Mouse (Mus musculus): ENCODE measurements around the gene Gadd45g.

Gene Gadd45g

DNA sequence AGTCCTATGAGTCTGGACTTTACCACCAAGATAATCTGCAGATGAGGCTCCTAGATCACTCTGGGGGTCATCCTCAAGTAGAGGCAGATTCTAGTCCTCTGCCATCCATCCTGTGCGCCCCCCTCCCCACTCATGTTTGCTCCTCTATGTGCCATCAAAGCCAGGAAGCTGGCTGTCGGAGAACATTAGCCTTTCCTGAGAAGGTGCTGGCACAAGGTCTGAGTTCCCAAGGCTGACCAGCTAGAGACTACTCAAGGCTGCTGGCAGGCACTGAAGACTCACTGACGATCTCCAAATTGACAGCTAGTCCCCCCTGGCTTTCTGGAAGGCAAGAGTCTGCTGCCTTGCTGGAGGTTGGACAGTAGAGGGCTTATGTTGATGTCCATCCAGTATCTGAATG lies 35.7 kb downstream of the Gadd45g start:
- no peak for DNase-seq (ENCODE audit: low read depth, low spot score)

DNA sequence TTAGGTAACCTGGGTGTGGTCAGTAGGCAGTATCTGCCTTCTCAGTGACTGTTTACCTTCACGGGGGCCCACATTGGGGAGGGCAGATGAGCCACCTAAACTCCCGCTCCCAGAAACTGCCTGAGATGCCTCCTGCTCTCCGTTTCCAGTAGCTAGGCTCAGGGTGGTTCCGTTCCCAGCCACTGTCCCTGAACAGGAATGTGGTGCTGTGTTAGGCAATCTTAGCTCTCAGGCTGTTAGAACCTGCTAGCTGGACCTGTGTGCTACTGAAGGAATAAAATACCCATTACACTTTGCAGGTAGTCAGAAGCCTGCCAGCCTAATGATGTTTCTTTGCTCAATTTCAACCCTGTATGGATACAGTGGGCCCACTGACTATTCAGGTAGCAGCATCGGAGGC lies 37.8 kb downstream of the Gadd45g start:
- DNase-seq (ENCODE audit: low read depth, low spot score), result no peak

DNA sequence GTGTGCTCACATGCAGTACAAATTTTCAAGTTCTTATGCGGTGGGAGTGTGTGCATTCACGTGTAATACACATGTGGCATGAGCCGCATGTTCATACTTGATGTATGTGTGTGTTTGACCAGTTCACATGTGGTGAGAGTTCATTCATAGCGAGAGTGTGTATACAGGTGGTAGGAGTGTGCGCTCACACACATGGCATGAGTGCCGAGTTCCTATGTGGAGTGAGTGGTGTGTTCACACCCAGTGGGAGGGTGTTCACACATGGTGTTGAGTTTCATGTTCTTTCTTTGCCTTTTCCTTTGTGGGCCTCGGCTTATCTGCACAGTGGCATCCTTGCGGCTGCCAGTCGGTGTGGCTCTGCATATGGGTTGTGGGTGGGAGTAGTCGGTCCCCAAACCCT lies 39.1 kb downstream of the Gadd45g start:
- DNase-seq (ENCODE audit: low read depth, low spot score), result no peak

DNA sequence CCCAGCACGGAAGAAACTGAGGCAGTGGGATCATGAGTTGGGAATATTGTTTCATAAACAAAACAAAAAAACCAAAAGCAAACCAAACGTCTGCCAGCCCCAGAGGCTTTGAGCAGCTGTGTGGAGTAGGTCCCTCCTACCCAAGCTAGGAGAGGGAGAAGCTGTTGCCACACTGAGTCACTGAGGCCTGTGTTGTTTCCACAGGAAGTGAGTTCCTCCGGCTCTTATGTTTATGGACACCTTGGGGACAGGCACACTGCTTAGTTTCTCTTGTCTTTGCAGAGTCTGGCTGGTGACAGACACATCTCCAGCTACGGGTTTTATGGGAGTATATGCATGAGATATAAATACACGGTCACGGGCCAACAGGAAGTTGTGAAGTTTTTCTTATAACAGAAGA lies 39.6 kb downstream of the Gadd45g start:
- no peak for DNase-seq (ENCODE audit: low read depth, low spot score)

DNA sequence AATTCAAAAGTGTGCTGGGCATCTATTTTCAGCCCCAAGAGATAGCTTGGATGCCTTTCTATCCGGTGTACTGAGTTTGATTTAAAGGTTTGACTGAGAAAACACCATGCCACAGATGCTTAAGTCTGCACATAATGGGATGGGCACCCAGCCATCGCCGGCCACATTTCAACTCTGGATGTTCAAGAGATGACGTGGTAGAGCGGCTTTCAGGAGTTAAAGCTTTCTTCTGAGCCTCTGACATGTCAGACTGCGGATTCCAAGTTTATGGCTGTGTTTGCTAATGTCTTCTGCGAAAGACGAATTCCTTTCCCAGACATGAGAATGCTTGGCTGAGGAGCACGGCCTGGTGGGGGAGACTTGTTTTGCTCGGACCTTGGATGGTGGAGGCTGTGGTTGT lies 40.2 kb downstream of the Gadd45g start:
- DNase-seq (ENCODE audit: low read depth, low spot score), result no peak

DNA sequence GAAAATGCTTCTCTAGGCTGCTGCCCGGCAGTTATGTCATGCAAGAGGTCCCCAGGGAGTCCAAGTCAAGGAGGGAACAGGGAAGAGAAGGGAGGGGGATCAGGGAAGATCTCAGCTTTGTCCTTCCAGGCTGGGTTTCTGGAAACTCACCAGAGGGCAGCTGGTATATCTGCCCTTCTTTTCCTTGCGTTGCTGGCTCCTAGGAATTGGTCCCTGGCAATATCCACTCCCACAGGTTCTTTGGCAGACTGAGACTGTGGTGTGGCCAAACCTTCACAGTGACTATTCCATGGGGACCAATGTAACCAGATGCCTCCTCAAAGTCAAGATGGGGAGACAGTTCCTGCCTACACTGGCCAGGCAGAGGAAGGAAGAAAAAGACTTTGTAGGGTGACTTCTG lies 41.9 kb downstream of the Gadd45g start:
- no peak for DNase-seq (ENCODE audit: low read depth, low spot score)

DNA sequence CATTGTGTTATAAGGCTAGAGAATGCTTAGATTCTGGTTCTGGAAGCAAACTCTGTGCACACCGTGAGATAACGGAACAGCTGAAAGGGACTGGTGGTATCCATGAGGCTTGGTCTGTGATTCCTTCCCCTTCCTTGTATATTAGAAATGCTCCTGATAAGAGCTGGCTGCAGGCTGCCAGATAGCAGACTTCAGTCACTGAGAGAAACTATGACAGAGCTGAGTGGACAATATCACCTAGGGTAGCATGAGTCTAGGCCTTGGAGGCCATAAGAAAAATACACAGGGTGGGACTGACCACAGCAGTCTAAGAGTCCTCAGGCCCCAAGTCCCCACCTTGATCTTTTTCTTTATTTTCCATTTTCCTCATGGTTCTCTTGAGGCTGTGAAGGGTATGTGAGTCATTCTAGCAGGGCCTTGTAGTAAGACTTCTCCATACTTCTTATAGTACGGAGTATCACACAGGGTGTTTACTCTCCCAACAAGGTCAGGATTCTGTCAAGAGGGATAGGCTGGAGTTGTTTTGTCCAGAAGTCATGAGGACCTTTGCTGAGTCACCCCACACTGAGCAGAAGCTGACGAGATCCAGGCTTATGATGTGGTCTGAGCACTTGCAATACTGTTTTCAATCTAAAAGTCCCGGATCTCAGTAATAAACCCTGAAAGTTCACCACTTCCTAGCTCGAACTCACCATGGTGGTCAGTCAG lies 45.5 kb downstream of the Gadd45g start:
- no peak for DNase-seq (ENCODE audit: low read depth, low spot score)

- no peak for DNase-seq (ENCODE audit: low read depth, low spot score)
Observed at GRCm38 (mm10) chr13:51897579-51897978, 51.1 kb downstream of the Gadd45g start.

Measured in A20 (cell line).